ENCODE assay signal across 20 mouse cellular contexts in the genomic region with DNA sequence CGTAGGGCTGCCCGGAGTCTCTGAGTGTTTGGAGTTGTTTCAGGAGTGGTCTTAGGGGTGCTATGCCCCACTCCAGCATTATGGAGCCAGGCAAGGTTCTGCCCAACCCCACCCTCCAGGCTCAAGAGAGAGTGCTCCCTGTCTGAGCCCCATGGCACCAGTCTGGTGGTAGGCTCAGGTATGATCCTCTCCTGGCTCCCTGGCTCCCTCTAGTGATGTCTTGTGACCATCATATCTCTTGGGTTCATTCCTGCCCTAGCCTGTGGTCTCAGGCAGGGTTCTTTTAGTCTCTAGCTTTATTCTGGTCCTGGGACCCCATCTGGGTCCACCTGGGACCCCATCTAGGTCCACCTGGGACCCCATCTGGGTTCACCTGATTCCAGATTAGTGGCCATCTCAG.
DNase-seq lines count a peak whose midpoint lies in the region; ATAC-seq and TF ChIP-seq lines count a peak whose summit lies in the region.
"Had no signal": no experiment of that assay in that cellular context is flagged by ENCODE, and none has a peak within 500 bp of the region (broad histone marks: within the 10 kb centered on the region; RNA-seq: fewer than 3 reads in every experiment).

No protein-coding gene starts in this region.

- peak; percentile 11 for DNase-seq in embryo, embryonic 10 days (ENCODE audit: low spot score)
- DNase-seq in embryo, embryonic 9.5 days (ENCODE audit: extremely low spot score), result no peak
- DNase-seq in hindbrain, embryonic 14.5 days (ENCODE audit: low spot score), result peak; percentile 6
- no peak for DNase-seq in thymus, postnatal 10 days (ENCODE audit: low spot score in 2 of 2)
- DNase-seq: adrenal gland, adult 8-10 months; B cell, adult 2 months; cerebellum, adult 9-11 months; heart, adult 11 months; spleen, adult 18-20 months; thymus, postnatal 36 days had no signal

- no peak overlapping the region for H3K27ac ChIP-seq in hindbrain, embryonic 14.5 days
- H3K27ac ChIP-seq in hindbrain, embryonic 12.5 days, result no peak overlapping the region
- H3K27ac ChIP-seq in ES-Bruce4 (ENCODE audit: insufficient read depth, low read length), result no peak overlapping the region
- H3K27ac ChIP-seq: hindbrain, embryonic 15.5 days; liver, embryonic 15.5 days; neural tube, embryonic 13.5 days; stomach, postnatal 0 days had no signal

- no peaks in the 10 kb centered on the region for H3K9me3 ChIP-seq in hindbrain, embryonic 14.5 days (ENCODE audit: control insufficient read depth, low read length)
- no peaks in the 10 kb centered on the region for H3K9me3 ChIP-seq in hindbrain, embryonic 12.5 days (replicated peaks)
- H3K9me3 ChIP-seq in ES-Bruce4 (replicated peaks; ENCODE audit: control insufficient read depth, insufficient read depth, low read length, poor library complexity, severe bottlenecking), result peaks cover 24% of the 10 kb centered on the region
- H3K9me3 ChIP-seq: hindbrain, embryonic 15.5 days; liver, embryonic 15.5 days; neural tube, embryonic 13.5 days had no signal

- TF ChIP-seq CTCF in ES-Bruce4 (IDR thresholded peaks at IDR 0.05; ENCODE audit: low read depth, low read length), result peak; percentile 32

- H3K27me3 ChIP-seq in hindbrain, embryonic 14.5 days (ENCODE audit: control insufficient read depth, insufficient read depth, low read length), result no peaks in the 10 kb centered on the region
- H3K27me3 ChIP-seq in hindbrain, embryonic 12.5 days, result no peaks in the 10 kb centered on the region
- no peaks in the 10 kb centered on the region for H3K27me3 ChIP-seq in ES-Bruce4 (ENCODE audit: control insufficient read depth, insufficient read depth, low read length, poor library complexity, severe bottlenecking)
- H3K27me3 ChIP-seq: hindbrain, embryonic 15.5 days; liver, embryonic 15.5 days; neural tube, embryonic 13.5 days had no signal

- no peak; the same call in 1 of the 2 replicates for ATAC-seq in hindbrain, embryonic 14.5 days (ENCODE audit: low FRiP score)
- ATAC-seq in hindbrain, embryonic 12.5 days (ENCODE audit: low FRiP score), result no peak
- 0 out of 2 replicates have a peak, but pooled peaks have one; percentile 52 for ATAC-seq in common myeloid progenitor, adult 5-6 weeks (replicated peaks; ENCODE audit: low read depth, poor library complexity, severe bottlenecking)
- ATAC-seq in granulocyte monocyte progenitor cell, adult 5-6 weeks (replicated peaks; ENCODE audit: poor library complexity, severe bottlenecking), result no peak
- ATAC-seq: forebrain, embryonic 14.5 days; lung, postnatal 0 days had no signal

- TF ChIP-seq EP300 in ES-Bruce4 (IDR thresholded peaks at IDR 0.05; ENCODE audit: insufficient read depth, low read depth, low read length), result no peak

- no peak for TF ChIP-seq POLR2A in ES-Bruce4 (IDR thresholded peaks at IDR 0.05; ENCODE audit: insufficient read depth, low read length)

- H3K4me3 ChIP-seq in hindbrain, embryonic 14.5 days (replicated peaks; ENCODE audit: low read length), result no peak overlapping the region
- no peak overlapping the region for H3K4me3 ChIP-seq in hindbrain, embryonic 12.5 days
- H3K4me3 ChIP-seq in ES-Bruce4 (ENCODE audit: low read depth, low read length), result no peak overlapping the region
- H3K4me3 ChIP-seq: hindbrain, embryonic 15.5 days; liver, embryonic 15.5 days; neural tube, embryonic 13.5 days had no signal

- no peak overlapping the region for H3K9ac ChIP-seq in hindbrain, embryonic 14.5 days
- H3K9ac ChIP-seq in hindbrain, embryonic 12.5 days, result no peak overlapping the region
- H3K9ac ChIP-seq in ES-Bruce4 (ENCODE audit: low read depth, poor library complexity, severe bottlenecking), result no peak overlapping the region
- H3K9ac ChIP-seq: hindbrain, embryonic 15.5 days; liver, embryonic 15.5 days; neural tube, embryonic 13.5 days had no signal

- no peaks in the 10 kb centered on the region for H3K36me3 ChIP-seq in hindbrain, embryonic 14.5 days (replicated peaks; ENCODE audit: control insufficient read depth, insufficient read depth)
- H3K36me3 ChIP-seq in hindbrain, embryonic 12.5 days, result no peaks in the 10 kb centered on the region
- H3K36me3 ChIP-seq in ES-Bruce4 (ENCODE audit: control insufficient read depth, insufficient read depth, low read length, poor library complexity, severe bottlenecking), result no peaks in the 10 kb centered on the region
- H3K36me3 ChIP-seq: hindbrain, embryonic 15.5 days; liver, embryonic 15.5 days; neural tube, embryonic 13.5 days had no signal

- H3K4me1 ChIP-seq in hindbrain, embryonic 14.5 days (replicated peaks; ENCODE audit: control insufficient read depth, insufficient read depth, low read length), result no peaks in the 10 kb centered on the region
- H3K4me1 ChIP-seq in hindbrain, embryonic 12.5 days, result no peaks in the 10 kb centered on the region
- no peaks in the 10 kb centered on the region for H3K4me1 ChIP-seq in ES-Bruce4 (ENCODE audit: control insufficient read depth, insufficient read depth, low read length)
- H3K4me1 ChIP-seq: hindbrain, embryonic 15.5 days; liver, embryonic 15.5 days; neural tube, embryonic 13.5 days had no signal

- H3K4me2 ChIP-seq in hindbrain, embryonic 14.5 days (replicated peaks), result no peak overlapping the region
- H3K4me2 ChIP-seq in hindbrain, embryonic 12.5 days (replicated peaks), result no peak overlapping the region
- H3K4me2 ChIP-seq: hindbrain, embryonic 15.5 days; liver, embryonic 15.5 days; neural tube, embryonic 13.5 days had no signal

- 95% methylated on average over 2 of the region's 2 CpGs for WGBS in hindbrain, embryonic 14.5 days
- 98% methylated on average over 2 of the region's 2 CpGs for WGBS in hindbrain, embryonic 12.5 days

Comparison
In these comparisons a context has a peak if more than half of its experiments do, and no peak if none do; other contexts are left out.
1. DNase-seq: peak in embryo, embryonic 10 days (single experiment) and hindbrain, embryonic 14.5 days (single experiment); none in embryo, embryonic 9.5 days (single experiment) and thymus, postnatal 10 days (0 of 2).